Mouse (Mus musculus): Measurements from ENCODE around the gene Dzip1. TPM values are rescaled to one million over a fixed set of nuclear protein-coding genes. Genes with fewer than 3 reads are reported as not detected.

Gene Dzip1
- polyA plus RNA-seq, 1 experiment from 2014 or later, result 1.6 TPM

- WGBS (ENCODE audit: insufficient replicate concordance), result 81% methylated on average over 6 of the region's 6 CpGs
- Histone ChIP-seq H3K4me1 (replicated peaks) (peaks cover 16% of the 10 kb centered on the region), H3K27me3 (no peaks in the 10 kb centered on the region), H3K36me3 (replicated peaks) (no peaks in the 10 kb centered on the region), H3K4me2 (no peak overlapping the region), H3K9ac (no peak overlapping the region), H3K27ac (replicated peaks) (no peak overlapping the region), H3K4me3 (replicated peaks) (no peak overlapping the region), H3K9me3 (replicated peaks) (no peaks in the 10 kb centered on the region)
- ATAC-seq (ENCODE audit: insufficient read depth), result no peak
Measured at GRCm38 (mm10) chr14:118833241-118833640, 92.0 kb downstream of the Dzip1 start.

- Histone ChIP-seq H3K4me2 (no peak overlapping the region), H3K4me3 (replicated peaks) (no peak overlapping the region), H3K9ac (no peak overlapping the region), H3K27me3 (no peaks in the 10 kb centered on the region), H3K27ac (replicated peaks) (no peak overlapping the region), H3K4me1 (replicated peaks) (peaks cover 6% of the 10 kb centered on the region), H3K36me3 (replicated peaks) (no peaks in the 10 kb centered on the region), H3K9me3 (replicated peaks) (no peaks in the 10 kb centered on the region)
- no peak for ATAC-seq (ENCODE audit: insufficient read depth)
- 62% methylated on average over 4 of the region's 4 CpGs for WGBS (ENCODE audit: insufficient replicate concordance)
Measured at GRCm38 (mm10) chr14:118831597-118831996, 93.7 kb downstream of the Dzip1 start.

GRCm38 (mm10) chr14:118829331-118830095 lies 95.7 kb downstream of the Dzip1 start:
- WGBS (ENCODE audit: insufficient replicate concordance), result 73% methylated on average over 11 of the region's 11 CpGs
- no peak overlapping the region for H3K27ac ChIP-seq (replicated peaks)
- no peaks in the 10 kb centered on the region for H3K9me3 ChIP-seq (replicated peaks)
- no peak for ATAC-seq (ENCODE audit: insufficient read depth)
- H3K27me3 ChIP-seq, result no peaks in the 10 kb centered on the region
- no peak overlapping the region for H3K4me2 ChIP-seq
- no peak overlapping the region for H3K9ac ChIP-seq
- no peak overlapping the region for H3K4me3 ChIP-seq (replicated peaks)
- H3K4me1 ChIP-seq (replicated peaks), result no peaks in the 10 kb centered on the region
- no peaks in the 10 kb centered on the region for H3K36me3 ChIP-seq (replicated peaks)

DNA sequence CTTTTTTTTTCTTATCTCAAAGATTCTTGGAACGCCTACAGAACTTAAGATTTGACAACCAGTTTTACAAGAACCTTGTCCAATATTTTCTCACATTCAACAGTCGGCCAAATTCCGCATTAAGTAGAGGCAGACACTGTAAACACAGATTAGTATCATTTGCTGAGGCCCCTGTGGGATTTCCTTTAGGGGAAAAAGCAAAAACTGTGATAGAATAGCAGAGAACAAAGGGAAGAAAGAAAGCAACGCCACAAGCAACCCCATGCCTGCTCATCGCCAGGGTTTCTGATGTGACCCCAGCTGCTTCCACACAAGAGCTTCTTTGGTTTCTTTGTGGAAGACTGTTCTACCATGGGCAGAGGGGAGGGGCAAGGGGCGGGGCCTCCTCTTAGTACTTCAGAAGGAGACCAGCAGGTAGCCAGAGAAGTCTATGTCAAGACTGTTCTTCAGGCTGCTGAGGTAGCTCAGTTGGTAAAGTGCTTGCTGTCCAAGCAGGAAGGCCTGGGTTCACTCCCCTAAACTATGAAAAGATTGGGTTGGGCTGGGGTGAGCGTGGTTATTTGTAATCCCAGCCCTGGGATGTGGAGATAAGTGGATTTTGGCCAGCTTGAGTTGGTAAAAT lies 97.9 kb downstream of the Dzip1 start:
- no peaks in the 10 kb centered on the region for H3K4me1 ChIP-seq (replicated peaks)
- no peak overlapping the region for H3K4me2 ChIP-seq
- H3K27me3 ChIP-seq, result no peaks in the 10 kb centered on the region
- 46% methylated on average over 7 of the region's 7 CpGs for WGBS (ENCODE audit: insufficient replicate concordance)
- no peak overlapping the region for H3K27ac ChIP-seq (replicated peaks)
- no peaks in the 10 kb centered on the region for H3K36me3 ChIP-seq (replicated peaks)
- H3K9ac ChIP-seq, result no peak overlapping the region
- ATAC-seq (ENCODE audit: insufficient read depth), result no peak
- H3K9me3 ChIP-seq (replicated peaks), result no peaks in the 10 kb centered on the region
- H3K4me3 ChIP-seq (replicated peaks), result no peak overlapping the region

DNA sequence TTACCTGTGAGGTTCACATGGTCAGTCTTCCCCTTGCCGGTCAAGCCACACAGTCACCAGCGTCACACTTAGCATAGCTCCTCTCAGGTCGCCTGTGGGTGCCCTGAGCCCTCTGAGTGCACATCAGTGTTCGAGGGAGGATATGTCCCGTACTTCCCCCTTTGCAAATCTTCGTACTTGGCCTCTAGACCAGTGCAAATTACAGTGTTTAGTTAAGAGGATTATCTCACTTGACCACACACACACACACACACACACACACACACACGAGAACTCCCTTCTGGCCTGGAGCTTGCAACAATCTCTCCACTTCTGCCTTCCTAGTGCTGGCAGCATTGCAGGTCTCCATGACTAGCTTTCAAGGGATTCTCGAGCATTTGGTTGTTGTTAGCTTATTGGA lies 98.9 kb downstream of the Dzip1 start:
- Histone ChIP-seq H3K4me1 (replicated peaks) (no peaks in the 10 kb centered on the region), H3K4me3 (replicated peaks) (no peak overlapping the region), H3K9me3 (replicated peaks) (no peaks in the 10 kb centered on the region), H3K27ac (replicated peaks) (no peak overlapping the region), H3K36me3 (replicated peaks) (no peaks in the 10 kb centered on the region), H3K9ac (no peak overlapping the region), H3K4me2 (no peak overlapping the region), H3K27me3 (0 out of 2 replicates have a peak, but pooled peaks cover 4% of the 10 kb centered on the region)
- ATAC-seq (ENCODE audit: insufficient read depth), result no peak
- 43% methylated on average over 8 of the region's 8 CpGs for WGBS (ENCODE audit: insufficient replicate concordance)

Other genes starting within 250 kb of the Dzip1 start
- 1.8 and 1.9 TPM in 2 replicates for gene Abcc4, start 219.2 kb downstream of the Dzip1 start, polyA plus RNA-seq (2015; fragmentation: Nextera tagmentation; extraction: Ambion mirVana)
- gene Cldn10, start 137.6 kb downstream of the Dzip1 start, polyA plus RNA-seq (2015; fragmentation: Nextera tagmentation; extraction: Ambion mirVana), result 0.30 and 0.99 TPM in 2 replicates
- gene Dnajc3, start 12.5 kb upstream of the Dzip1 start, polyA plus RNA-seq (2015; fragmentation: Nextera tagmentation; extraction: Ambion mirVana), result 29.7 and 32.4 TPM in 2 replicates
- 1.0 and 1.7 TPM in 2 replicates for gene Uggt2, start 174.0 kb upstream of the Dzip1 start, polyA plus RNA-seq (2015; fragmentation: Nextera tagmentation; extraction: Ambion mirVana)
- not detected in 2 replicates for gene Hs6st3, start 212.9 kb upstream of the Dzip1 start, polyA plus RNA-seq (2015; fragmentation: Nextera tagmentation; extraction: Ambion mirVana)

All from liver, embryonic 15.5 days (tissue).